Mouse (Mus musculus) olfactory bulb, adult 2 months (tissue): ENCODE measurements around the gene Serpinb1a.

Experiments
- CTCF ChIP-seq: fragments of 200-500 bp; IDR thresholded peaks from 2 replicates; pipeline ENCODE4 v1.5.1; 2012; ENCODE audit warnings: low read depth, mild to moderate bottlenecking, low read length, moderate library complexity; ENCODE audit not compliant: insufficient read depth
- POLR2A ChIP-seq: fragments of 200-500 bp; IDR thresholded peaks from 2 replicates; pipeline ENCODE4 v1.6.1; 2012; ENCODE audit warnings: mild to moderate bottlenecking, low read depth, low read length, moderate library complexity; ENCODE audit not compliant: insufficient read depth

DNA sequence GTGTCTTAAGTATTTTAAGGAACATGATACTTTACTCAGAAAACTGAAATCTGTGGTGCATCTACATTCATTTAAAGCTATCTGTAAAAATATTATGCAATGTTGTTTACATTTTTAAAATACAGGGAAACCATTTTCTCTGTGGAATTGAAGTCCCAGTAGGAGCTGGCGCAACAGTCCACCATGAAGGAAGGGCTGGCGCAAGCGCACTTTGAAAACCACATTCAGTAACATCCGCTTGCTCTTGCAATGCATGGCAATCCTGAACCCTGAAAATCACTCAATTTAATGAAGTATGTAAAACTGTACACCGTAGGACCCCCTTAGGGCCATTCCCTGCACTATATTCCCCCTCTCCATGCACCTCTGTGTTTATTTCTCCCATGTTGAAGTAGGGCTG is 16.5 kb downstream of the Serpinb1a start:
- TF ChIP-seq POLR2A (no peak), CTCF (no peak)
